Mouse (Mus musculus) kidney, postnatal 10 days (tissue): ENCODE results near the gene Nxpe4.

Source experiments
- DNase-seq: peaks from one replicate; pipeline ENCODE4 v3.0.0; 2021; ENCODE audit warnings: mixed read lengths

Nxpe4 gene

DNA sequence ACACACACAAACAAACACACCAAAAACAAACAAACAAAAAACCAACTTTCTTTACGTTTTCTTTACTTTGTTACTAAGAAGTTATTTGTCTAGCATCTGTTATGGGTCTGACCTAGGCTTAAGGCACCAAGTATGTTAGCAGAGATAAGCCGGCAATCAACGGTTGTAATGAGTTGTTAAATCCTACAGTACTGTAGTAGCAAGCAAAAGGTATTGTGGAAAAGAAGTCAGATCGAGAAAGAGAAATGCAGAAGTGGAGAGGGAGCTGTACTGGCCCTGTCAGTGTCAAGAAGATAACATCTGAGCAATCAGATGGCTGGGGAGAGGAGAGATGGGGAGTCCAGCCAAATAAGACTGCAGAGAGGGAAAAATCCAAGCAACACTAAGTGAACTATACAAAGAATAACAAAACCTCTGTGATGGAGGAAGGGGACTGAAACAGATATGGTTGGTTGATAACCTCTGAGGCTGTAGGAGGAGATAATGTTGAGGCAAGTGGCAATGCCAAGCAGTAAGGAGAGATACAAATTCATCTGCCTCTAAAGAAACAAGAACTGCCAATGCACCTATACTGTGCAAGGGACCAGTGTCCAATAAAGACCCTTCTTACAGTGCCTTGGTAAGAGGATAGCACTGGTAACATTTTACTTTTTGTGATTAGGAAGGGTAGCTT lies 177.1 kb downstream of the Nxpe4 start:
- DNase-seq, result no peak

DNA sequence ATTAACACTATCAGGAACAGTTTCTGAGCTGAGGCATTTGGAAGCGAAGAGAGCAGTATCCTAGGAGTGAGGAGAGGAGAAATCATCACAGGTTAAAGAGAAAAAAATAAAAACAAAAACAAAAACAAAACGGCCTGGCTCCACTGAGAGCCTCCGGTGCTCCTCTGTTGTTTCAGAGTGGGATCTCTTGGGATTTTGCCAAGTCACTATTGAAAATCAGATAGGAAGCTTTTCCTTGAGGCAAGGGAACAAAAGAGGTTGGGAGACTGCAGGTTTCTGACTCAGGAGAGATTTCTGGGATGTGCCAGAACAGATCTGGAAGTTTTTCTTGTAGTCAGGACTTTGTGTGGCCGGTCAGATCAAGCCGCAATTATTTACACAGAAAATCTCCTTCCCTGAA lies 177.7 kb downstream of the Nxpe4 start:
- DNase-seq, result no peak

DNA sequence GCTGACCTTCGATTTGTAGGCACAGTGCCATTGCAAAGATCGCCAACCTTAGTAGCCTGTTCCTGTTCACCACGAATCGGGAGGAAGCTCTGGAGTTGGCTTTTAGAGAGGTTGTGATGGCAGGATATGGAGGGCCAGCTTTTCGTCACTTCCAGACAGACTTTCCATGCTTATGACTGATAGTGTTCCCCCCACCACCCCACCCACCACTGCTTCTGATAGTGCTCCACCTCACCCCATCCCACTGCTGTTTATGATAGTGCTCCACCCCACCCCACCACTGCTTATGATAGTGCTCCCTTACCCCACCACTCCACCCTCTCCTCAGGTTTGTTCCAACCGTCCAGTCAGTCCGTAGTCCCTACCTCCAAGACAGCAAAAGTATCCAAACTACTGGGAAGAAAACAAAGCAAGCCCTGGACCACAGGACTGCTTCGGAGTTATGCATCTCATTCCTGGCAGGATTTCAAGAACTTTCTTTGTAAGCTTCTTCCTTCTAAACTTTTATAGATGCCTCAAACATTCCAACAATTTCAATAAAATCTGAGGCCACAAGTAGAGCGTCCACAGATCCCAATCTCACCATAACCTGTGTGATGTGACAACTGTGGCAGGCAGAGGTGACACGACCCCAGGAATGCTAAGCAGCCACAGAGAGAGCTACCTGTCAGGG lies 179.0 kb downstream of the Nxpe4 start:
- DNase-seq, result no peak

DNA sequence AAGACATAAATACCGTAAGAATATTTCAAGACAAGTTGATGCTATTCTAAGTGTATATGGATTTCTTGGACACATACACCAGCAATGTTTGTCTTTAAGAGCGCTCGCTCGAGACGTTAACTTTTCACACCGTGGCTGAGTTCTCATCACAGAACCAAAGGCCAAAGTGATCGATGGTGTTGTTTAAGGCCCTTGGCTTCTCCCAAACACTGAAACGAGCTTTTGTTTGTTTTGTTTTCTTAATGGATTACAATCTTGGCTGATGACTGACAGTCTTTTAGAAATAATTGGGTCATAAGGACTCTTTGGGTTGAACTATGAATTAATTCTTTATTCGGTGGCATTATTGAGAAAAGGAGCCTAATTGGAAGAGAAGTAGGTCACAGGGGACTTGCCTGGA lies 183.6 kb downstream of the Nxpe4 start:
- no peak for DNase-seq

DNA sequence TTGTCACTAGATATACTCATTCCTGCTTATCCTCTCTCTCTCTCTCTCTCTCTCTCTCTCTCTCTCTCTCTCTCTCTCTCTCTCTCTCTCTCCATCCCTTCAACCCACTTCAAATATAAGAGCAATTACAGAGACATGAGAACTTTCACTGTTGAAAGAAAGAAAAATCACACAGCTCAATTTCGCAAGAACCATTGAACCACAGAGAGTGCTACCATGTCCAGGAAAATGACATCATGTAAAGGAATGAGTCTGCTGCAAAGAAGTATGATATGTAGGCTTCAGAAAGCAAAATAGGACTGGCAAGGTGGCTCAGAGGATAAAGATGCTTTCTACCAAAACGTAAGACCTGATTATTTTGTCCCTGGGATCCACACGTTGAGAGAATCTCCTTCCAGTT lies 184.0 kb downstream of the Nxpe4 start:
- no peak for DNase-seq

DNA sequence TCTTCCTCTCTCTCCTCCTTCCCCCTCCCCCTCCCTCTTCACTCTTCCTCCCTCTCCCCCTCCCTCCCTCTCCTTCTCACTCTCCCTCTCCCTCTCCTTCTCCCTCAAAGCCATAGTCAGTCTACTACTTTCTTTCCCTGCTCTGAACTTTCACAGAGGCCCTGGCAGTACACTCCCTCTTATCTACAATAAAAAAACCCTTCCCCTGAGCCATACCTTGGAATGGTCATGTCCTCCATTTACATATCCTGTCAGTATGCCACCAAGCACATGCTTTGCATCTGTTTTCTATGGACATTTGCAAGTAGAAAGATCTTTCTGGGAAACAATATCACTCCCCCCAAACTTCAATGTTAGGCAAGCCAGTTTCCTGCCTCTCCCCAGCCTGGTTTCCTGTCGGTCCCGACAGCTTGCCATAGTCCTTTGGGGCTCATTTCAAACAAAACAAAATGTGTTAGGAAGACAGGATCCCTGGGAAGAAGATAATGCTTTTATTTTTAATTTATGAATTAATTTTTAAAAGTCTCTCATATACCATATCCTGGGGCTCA lies 191.4 kb downstream of the Nxpe4 start, which contains the start of gene Nxpe2:
Gene Nxpe2, minus strand, starts transcription at position 307 of the 551 bp plus-strand sequence.
- peak; percentile 28 for DNase-seq

DNA sequence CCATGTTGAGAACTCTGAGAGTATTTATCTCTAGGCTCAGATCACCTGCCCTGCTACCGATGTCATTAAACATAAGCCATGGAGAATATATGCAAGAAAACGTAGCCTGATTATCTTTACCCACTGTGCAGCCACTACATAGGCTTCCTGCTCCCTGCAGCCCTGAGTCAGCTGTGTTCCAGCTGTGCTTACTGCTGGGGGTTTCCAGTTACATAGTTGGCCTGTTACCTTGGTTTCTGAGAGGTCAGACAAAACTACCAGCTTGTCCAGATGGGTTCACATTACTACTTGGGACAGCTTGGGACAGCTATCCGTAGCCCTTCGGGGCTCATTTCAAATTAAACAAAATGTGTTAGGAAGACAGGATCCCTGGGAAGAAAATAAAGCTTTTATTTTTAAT lies 192.3 kb downstream of the Nxpe4 start:
- no peak for DNase-seq

DNA sequence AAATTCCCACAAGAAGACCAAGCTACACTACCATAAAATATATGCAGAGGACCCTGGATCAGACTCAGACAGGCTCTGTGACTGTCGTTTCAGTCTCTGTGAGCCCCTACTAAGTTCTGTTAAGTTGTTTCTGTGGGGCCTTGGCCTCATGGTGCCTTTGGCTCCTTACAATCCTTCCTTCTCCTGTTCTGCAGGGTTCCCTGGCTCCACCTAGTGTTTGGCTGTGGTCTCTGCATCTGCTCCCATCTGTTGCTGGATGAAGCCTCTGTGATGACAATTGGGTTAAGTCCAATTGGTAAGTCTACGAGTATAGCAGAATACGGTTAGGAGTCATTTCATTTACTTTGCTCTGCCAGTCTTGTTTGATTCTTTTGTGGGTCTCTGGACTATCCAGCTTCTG lies 193.0 kb downstream of the Nxpe4 start:
- DNase-seq, result peak; percentile 87

DNA sequence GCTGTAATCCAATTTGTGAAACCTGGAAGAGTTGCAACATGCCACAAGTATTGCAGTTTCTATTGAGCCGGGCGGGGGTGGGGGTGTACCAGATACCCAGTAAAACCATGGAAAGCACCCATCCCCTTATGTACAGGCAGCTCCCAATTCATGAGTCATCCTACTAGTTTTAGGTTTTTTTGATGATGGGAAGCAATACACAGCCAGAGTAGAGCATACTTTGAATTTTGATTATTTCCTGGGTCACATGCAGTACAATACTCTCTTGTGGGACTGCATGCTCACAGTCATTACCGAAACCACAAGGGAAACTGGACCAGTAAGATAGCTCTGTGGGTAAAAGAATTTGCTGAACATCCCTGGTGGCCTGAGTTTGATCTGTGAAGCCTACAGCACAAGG lies 195.3 kb downstream of the Nxpe4 start:
- no peak for DNase-seq

DNA sequence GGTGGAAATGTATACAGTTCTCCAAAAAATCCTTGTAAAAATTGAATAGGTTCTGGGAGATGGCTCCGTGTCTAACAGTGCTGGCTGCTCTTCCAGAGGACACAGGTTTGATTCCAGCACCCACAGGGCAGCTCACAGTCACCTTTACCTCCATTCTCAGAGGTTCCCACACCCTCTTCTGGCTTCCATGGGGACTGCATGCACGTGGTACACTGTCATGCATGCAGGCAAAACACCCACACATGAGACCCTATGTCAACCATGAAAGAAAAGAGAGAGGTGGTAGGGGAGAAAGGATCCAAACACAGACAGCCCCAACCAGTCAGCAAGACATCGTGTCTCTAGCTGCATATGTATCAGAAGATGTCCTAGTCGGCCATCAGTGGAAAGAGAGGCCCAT lies 199.0 kb downstream of the Nxpe4 start:
- no peak for DNase-seq

DNA sequence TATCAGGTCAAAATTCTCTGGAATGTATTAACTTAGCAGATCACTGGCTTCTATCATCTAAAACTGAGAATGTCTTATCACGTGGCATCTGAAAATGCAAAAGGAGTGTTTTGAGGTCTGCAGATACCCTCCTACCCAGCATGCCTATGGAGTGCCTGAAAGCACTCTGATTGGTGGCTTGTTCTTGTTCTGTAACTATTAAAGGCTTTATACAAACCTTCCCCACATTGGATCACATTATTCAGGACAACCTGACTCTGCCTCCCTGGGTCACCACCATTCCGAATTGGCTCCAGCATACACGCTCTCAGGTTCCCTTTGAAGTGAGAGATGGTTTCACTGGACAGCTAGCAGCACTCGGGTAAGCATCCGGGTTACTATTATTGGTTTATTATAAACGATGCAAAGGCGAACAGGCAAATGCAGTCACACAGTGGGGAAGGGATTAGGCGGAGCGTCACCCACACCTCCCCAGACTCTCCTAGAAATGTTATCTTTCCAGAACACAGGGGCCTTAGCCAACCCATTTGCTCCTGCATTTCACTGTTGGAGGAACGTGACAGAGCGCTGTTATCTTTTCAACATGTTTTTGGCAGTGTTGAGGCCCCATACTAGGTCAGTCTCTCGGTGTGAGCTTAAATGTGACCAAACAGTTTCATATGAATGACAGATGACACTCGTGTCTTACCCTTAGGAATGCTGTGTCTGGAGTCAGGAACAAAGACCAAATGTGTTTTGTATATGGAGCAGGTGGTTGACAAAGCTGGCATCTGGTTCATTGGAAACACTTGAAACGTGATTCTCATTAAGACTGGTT lies 200.2 kb downstream of the Nxpe4 start:
- no peak for DNase-seq

DNA sequence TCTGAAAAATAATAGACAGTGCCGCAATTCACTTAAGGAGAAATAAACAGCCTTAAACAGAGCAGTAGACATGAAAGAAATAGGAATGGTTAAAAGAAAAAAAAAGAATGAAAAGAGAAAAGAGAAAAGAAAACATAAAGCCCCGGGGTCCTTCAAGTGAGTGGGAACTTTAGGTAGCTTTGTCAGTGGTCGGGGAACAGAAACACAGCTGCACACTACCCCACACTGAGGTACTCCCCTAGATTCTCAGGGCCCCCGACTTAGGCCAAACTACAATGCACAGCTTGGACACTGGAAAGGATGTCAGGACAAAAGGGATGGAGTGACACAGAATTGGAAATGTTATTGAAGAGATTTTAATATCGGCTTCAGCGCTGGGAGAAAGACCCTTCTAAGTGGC lies 200.9 kb downstream of the Nxpe4 start:
- no peak for DNase-seq

DNA sequence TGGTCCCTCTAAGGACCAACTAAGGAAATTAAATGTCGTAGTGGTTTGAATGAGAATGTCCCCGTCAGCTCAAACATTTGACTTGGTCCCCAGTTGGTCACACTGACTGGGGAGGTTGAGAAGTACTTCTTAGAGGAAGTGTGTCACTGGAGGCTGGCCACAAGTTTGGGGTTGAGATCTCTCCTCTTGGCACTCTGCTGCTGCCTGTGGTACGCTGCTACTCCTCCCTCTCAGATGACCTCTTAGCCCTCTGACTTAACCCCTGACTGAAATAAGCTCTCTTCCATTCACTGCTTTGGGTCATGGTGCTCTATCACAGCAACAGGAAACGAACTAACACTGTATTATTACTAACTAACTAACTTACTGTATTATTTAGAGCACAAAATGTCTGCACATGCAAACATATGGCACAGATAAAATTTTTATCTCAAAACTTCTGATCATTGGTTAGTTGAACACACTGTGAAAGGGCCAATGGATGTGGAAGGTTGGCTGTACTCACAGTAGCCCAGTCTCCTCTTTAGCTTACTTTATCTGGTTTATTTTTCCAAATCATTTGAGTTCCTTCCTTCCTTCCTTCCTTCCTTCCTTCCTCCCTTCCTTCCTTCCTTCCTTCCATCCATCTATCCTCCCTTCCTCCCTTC lies 211.5 kb downstream of the Nxpe4 start:
- DNase-seq, result no peak

DNA sequence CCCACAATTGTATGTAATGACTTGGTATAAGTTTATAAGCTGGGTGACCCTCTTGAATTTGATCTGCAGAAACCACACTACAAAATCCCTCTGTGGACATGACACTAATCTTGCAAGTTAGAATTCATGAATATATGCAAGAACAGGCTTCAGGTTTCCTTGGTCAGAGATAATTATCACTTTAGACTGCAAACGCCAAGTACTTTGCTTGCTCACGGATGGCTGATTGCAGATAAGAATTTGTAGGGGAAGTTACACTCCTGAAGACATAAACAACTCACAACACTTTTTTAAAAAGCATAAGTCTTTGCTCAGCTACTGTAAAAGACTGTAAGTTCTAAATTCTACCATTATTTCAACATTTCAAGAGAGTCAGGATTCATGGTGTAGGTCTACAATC lies 212.5 kb downstream of the Nxpe4 start:
- no peak for DNase-seq

DNA sequence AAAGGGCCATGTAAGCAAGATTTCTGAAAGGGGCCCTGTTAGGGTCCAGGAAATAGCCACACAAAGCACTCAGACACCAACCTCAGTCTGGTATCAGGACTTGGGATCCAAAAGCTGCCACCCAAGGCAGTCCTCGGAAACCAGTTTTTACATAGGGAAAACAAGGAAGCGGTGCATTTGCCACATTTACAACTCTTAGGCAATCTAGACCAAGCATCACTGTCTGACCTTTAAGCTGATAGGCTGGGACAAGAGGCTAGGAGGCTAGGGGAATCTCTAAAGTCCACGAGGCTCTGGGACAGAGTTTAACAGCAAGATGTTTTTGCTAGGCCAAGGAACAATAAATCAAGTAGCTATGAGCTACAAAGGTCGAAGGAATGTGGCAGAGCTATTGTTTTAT lies 226.6 kb downstream of the Nxpe4 start:
- no peak for DNase-seq

DNA sequence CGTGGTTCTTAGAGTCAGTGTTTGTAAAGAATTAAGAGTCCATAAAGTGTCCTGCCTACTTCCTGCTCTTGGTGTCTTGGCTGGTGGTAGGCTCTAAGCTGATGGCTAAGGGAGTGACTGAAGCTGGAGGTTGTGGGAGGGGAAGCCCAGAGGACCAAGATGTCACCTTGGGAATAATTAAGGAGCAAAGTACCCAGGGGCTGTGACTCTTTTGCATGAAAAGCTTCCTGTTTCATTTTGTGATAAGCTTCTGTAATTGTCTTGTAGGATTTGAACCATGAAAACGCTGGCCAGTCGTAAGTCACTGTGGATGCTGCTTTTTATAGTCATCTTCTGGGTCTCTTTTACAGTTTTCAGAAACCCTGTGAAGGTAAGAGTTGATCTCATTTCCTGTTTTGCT lies 228.2 kb downstream of the Nxpe4 start:
- DNase-seq, result no peak

DNA sequence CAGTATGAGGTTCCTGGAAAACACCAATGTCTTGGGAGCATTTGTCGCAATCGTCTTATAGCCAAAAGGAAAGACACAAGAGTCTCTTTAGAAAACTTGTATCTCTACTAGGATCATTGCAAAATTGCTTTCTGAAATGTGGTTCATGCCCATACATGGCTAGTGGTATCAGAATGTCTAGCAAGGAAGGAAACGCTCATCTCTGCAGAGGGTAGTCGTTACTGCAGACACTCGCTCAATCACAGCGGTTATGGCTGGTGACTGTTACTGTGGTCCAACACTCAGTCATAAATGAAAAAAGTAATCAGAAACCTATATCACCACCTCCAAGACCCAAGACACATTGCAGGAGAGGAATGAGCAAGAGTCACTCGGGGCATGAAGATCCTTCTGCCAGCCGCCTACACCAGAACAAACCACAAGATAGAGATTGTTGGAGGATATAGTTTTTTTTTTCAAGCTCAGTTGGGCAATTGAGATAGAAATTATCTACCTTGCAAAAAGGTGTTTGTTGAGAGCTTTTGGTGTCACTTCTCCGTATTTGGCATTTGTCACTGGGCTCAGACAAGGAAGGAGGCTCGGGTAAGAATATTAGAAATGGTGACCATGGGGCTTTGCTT lies 241.9 kb downstream of the Nxpe4 start:
- DNase-seq, result no peak

DNA sequence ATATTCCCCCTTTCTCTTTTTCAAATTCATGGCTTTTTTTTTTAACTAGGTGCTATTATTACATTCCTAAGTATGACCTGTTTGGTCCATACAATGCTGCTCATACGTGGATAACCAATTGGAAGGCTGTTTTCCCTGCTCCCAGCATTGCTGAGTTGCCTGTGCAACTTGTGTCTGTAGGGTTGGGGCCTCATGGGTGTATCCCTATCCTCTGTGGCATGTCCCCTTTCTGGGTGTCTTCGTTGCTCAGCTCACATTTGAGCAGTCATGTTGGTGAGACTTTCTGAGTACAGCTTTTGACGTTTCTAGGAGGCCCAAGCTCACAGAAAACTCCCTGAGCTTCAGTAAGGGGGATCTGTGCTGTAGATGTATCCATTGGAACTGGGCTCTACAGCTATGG lies 242.9 kb downstream of the Nxpe4 start:
- DNase-seq, result no peak

DNA sequence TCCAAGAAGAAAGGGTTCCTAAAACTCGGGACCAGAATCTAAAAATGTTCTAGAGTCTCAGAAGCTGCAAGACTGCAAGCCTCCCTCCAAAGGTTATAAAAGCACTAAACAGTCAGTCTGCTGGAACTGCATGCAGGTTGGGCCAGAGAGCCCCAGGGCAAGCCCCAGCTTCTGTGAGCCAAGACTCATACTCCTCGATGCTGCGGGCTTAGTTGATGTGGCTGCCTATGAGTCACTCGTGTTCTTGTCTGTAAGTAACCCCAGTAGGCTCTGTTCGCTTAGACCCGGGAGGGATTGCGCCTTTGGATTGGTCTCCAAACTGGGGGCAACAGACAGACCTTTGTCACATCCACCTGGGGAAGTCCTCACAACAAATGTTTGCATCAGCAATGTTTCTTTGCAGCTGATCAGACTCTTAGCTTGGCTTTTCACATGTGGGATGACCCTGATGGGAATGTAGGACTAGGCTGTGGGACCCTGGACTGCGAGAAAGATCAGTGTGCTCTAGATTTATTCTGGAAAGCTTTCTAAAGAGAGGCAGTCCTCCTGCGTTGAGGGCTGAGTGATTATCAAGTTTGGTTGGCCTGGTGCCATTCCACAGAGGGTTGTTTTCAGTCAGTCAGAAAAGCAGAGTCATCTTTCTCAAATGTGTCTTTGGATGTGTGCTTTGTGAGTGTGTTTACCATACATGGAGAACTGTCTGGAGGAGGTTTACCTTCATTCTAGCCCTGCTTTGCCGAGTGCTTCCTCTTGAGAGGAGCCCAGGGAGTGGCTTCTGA lies 245.9 kb downstream of the Nxpe4 start:
- DNase-seq, result no peak

DNA sequence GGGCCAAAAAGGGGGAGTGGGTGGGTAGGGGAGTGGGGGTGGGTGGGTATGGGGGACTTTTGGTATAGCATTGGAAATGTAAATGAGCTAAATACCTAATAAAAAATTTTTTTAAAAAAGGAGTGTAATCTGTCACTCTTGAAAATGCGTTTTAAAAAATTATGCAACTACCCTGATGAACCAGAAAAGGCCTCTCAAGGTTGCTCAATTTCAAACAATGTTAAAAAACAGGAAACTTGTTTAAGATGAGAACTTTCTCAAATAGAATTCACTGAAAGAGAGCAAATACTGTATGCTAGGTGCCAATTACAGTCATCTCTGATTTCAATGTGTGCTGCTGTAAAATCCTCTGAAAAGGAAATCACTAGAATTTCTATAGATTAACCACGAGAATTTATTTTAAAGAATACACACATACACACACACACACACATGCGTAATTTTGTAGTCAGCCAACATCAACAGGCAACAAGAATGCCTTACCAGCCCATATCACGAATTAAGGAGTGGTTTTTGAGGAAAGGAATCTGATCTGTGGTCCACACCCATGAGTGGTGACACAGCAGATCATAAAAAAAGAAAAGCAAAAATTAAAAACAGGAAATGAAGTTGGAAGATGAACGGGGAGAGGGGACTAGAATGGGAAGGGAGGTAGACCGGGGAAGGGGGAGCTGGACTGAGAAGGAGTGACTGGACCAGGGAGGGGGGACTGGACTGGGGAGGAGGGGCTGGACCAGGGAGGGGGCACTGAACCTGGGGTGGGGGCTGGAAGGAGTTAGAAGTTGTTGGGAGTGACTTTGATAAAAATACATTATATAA lies 248.6 kb downstream of the Nxpe4 start:
- no peak for DNase-seq

DNA sequence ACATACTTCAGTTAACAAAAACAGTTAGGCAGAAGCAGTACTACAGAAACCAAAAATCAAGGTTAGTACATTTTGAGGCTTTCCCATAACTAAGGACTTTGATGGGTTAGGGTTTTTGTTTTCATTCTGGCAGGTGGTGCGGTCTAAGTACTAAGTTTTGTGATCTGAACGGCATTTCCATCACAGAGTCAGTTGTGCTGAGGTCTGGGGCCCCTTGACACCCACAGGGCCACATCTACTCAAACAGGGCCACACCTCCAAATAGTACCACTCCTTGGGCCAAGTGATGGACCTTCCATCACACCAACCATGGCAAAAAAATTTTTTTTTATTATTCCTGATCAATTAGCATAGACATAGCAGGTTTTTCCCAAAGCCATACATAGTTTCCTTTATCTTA lies 251.8 kb downstream of the Nxpe4 start:
- no peak for DNase-seq
